Mouse (Mus musculus): ENCODE results near the gene Agap2. TPM values are rescaled to one million over a fixed set of nuclear protein-coding genes. Genes with fewer than 3 reads are reported as not detected.

Gene Agap2
- polyA plus RNA-seq, 1 experiment = 45.6 TPM

GRCm38 (mm10) chr10:127080901-127081780 lies 6.1 kb downstream of the Agap2 start:
- no peak for DNase-seq (ENCODE audit: low read depth in 1 of 2, low spot score in 2 of 2)
- WGBS = 86% methylated on average over 48 of the region's 48 CpGs
- Histone ChIP-seq H3K4me3 (ENCODE audit: extremely low read depth, insufficient read depth, insufficient read length) (no peak overlapping the region), H3K27ac (ENCODE audit: insufficient read depth, low read length) (no peak overlapping the region), H3K27me3 (ENCODE audit: control insufficient read depth, insufficient read depth, low read length) (no peaks in the 10 kb centered on the region), H3K36me3 (ENCODE audit: control insufficient read depth, insufficient read depth, low read length) (peaks cover 21% of the 10 kb centered on the region), H3K4me1 (ENCODE audit: control insufficient read depth, insufficient read depth, insufficient read length) (peaks cover 4% of the 10 kb centered on the region)
- TF ChIP-seq CTCF (IDR thresholded peaks at IDR 0.05; ENCODE audit: extremely low read depth, insufficient read depth, insufficient read length, insufficient replicate concordance) (no peak), POLR2A (IDR thresholded peaks at IDR 0.05; ENCODE audit: low read depth, low read length) (no peak)

GRCm38 (mm10) chr10:127081996-127082620 lies 7.0 kb downstream of the Agap2 start:
- H3K36me3 ChIP-seq (ENCODE audit: control insufficient read depth, insufficient read depth, low read length) = peaks cover 25% of the 10 kb centered on the region

GRCm38 (mm10) chr10:127083292-127083914 lies 8.3 kb downstream of the Agap2 start:
- Histone ChIP-seq H3K4me1 (ENCODE audit: control insufficient read depth, insufficient read depth, insufficient read length) (no peaks in the 10 kb centered on the region; the same call in 1 of the 2 replicates), H3K4me3 (ENCODE audit: extremely low read depth, insufficient read depth, insufficient read length) (no peak overlapping the region), H3K36me3 (ENCODE audit: control insufficient read depth, insufficient read depth, low read length) (peaks cover 35% of the 10 kb centered on the region), H3K27me3 (ENCODE audit: control insufficient read depth, insufficient read depth, low read length) (no peaks in the 10 kb centered on the region), H3K27ac (ENCODE audit: insufficient read depth, low read length) (no peak overlapping the region)
- DNase-seq (ENCODE audit: low read depth in 1 of 2, low spot score in 2 of 2) = no peak
- WGBS = 81% methylated on average over 8 of the region's 8 CpGs
- no peak for TF ChIP-seq POLR2A (IDR thresholded peaks at IDR 0.05; ENCODE audit: low read depth, low read length)
- TF ChIP-seq CTCF (IDR thresholded peaks at IDR 0.05; ENCODE audit: extremely low read depth, insufficient read depth, insufficient read length, insufficient replicate concordance) = no peak

More at GRCm38 (mm10) chr10:127081996-127082620, 7.0 kb downstream of the Agap2 start:
- no peak for TF ChIP-seq CTCF (IDR thresholded peaks at IDR 0.05; ENCODE audit: extremely low read depth, insufficient read depth, insufficient read length, insufficient replicate concordance)
- TF ChIP-seq POLR2A (IDR thresholded peaks at IDR 0.05; ENCODE audit: low read depth, low read length) = no peak
- Histone ChIP-seq H3K27ac (ENCODE audit: insufficient read depth, low read length) (no peak overlapping the region), H3K4me1 (ENCODE audit: control insufficient read depth, insufficient read depth, insufficient read length) (peaks cover 4% of the 10 kb centered on the region), H3K4me3 (ENCODE audit: extremely low read depth, insufficient read depth, insufficient read length) (no peak overlapping the region), H3K27me3 (ENCODE audit: control insufficient read depth, insufficient read depth, low read length) (no peaks in the 10 kb centered on the region)
- no peak for DNase-seq (ENCODE audit: low read depth in 1 of 2, low spot score in 2 of 2)
- WGBS = 76% methylated on average over 8 of the region's 8 CpGs

- H3K27me3 ChIP-seq (ENCODE audit: control insufficient read depth, insufficient read depth, low read length) = no peaks in the 10 kb centered on the region
- DNase-seq (ENCODE audit: low read depth in 1 of 2, low spot score in 2 of 2) = no peak
- WGBS = 90% methylated on average over 5 of the region's 5 CpGs
- TF ChIP-seq CTCF (IDR thresholded peaks at IDR 0.05; ENCODE audit: extremely low read depth, insufficient read depth, insufficient read length, insufficient replicate concordance) = no peak
- no peak for TF ChIP-seq POLR2A (IDR thresholded peaks at IDR 0.05; ENCODE audit: low read depth, low read length)
- H3K4me1 ChIP-seq (ENCODE audit: control insufficient read depth, insufficient read depth, insufficient read length) = no peaks in the 10 kb centered on the region; the same call in 1 of the 2 replicates
- H3K36me3 ChIP-seq (ENCODE audit: control insufficient read depth, insufficient read depth, low read length) = peaks cover 36% of the 10 kb centered on the region
- no peak overlapping the region for H3K4me3 ChIP-seq (ENCODE audit: extremely low read depth, insufficient read depth, insufficient read length)
- H3K27ac ChIP-seq (ENCODE audit: insufficient read depth, low read length) = no peak overlapping the region
These were observed 8.8 kb downstream of the Agap2 start for GRCm38 (mm10) chr10:127083915-127084306.

- 90% methylated on average over 9 of the region's 9 CpGs for WGBS
- no peak for DNase-seq (ENCODE audit: low read depth in 1 of 2, low spot score in 2 of 2)
These were observed 10.0 kb downstream of the Agap2 start for GRCm38 (mm10) chr10:127085052-127085451.

GRCm38 (mm10) chr10:127085633-127086032 lies 10.5 kb downstream of the Agap2 start:
- no peak for DNase-seq (ENCODE audit: low read depth in 1 of 2, low spot score in 2 of 2)
- WGBS = 86% methylated on average over 6 of the region's 6 CpGs
- no peak overlapping the region for H3K27ac ChIP-seq (ENCODE audit: insufficient read depth, low read length)
- peaks cover 30% of the 10 kb centered on the region for H3K36me3 ChIP-seq (ENCODE audit: control insufficient read depth, insufficient read depth, low read length)
- H3K27me3 ChIP-seq (ENCODE audit: control insufficient read depth, insufficient read depth, low read length) = no peaks in the 10 kb centered on the region
- TF ChIP-seq CTCF (IDR thresholded peaks at IDR 0.05; ENCODE audit: extremely low read depth, insufficient read depth, insufficient read length, insufficient replicate concordance) = no peak
- TF ChIP-seq POLR2A (IDR thresholded peaks at IDR 0.05; ENCODE audit: low read depth, low read length) = no peak
- H3K4me3 ChIP-seq (ENCODE audit: extremely low read depth, insufficient read depth, insufficient read length) = no peak overlapping the region
- H3K4me1 ChIP-seq (ENCODE audit: control insufficient read depth, insufficient read depth, insufficient read length) = no peaks in the 10 kb centered on the region

More at GRCm38 (mm10) chr10:127085052-127085451, 10.0 kb downstream of the Agap2 start:
- no peak overlapping the region for H3K4me3 ChIP-seq (ENCODE audit: extremely low read depth, insufficient read depth, insufficient read length)
- H3K27ac ChIP-seq (ENCODE audit: insufficient read depth, low read length) = no peak overlapping the region
- peaks cover 31% of the 10 kb centered on the region for H3K36me3 ChIP-seq (ENCODE audit: control insufficient read depth, insufficient read depth, low read length)
- no peak for TF ChIP-seq CTCF (IDR thresholded peaks at IDR 0.05; ENCODE audit: extremely low read depth, insufficient read depth, insufficient read length, insufficient replicate concordance)
- TF ChIP-seq POLR2A (IDR thresholded peaks at IDR 0.05; ENCODE audit: low read depth, low read length) = no peak
- no peaks in the 10 kb centered on the region for H3K27me3 ChIP-seq (ENCODE audit: control insufficient read depth, insufficient read depth, low read length)
- H3K4me1 ChIP-seq (ENCODE audit: control insufficient read depth, insufficient read depth, insufficient read length) = no peaks in the 10 kb centered on the region
